Comparison of ENCODE assay signal across 7 mouse cellular contexts in the genomic region with DNA sequence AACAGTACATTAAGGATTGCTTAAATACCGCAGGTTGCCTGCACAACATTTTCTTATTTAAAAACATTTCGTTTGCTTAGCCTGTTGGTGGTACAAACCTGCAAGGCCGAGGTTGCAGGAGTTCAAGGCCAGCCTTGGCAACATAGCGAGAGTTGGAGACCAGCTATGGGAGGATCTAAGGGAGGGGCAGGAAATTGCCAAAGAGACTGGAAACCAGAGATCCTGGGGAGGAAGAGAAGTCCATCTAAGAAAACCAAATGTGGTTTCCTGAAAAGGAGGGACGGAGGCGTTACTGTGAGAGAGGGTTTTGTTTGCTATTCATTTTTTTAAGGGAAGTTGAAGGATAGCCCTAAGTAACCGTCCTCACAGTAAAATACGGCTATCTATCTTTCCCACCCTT. TPM values are rescaled to one million over a fixed set of nuclear protein-coding genes. Genes with fewer than 3 reads are reported as not detected.
DNase-seq lines count a peak whose midpoint lies in the region; ATAC-seq lines count a peak whose summit lies in the region.

No protein-coding gene starts in this region.

- H3K36me3 ChIP-seq in heart, embryonic 10.5 days = peaks cover 17% of the 10 kb centered on the region
- H3K36me3 ChIP-seq in midbrain, embryonic 12.5 days = peaks cover 3% of the 10 kb centered on the region; the same call in 1 of the 2 replicates

- no peaks in the 10 kb centered on the region for H3K27me3 ChIP-seq in heart, embryonic 10.5 days (ENCODE audit: insufficient read depth, poor library complexity, severe bottlenecking)
- no peaks in the 10 kb centered on the region for H3K27me3 ChIP-seq in midbrain, embryonic 12.5 days

- DNase-seq in NIH3T3 (ENCODE audit: low read depth) = peak; percentile 20
- DNase-seq in adrenal gland, postnatal 36 days = peak; percentile 72 to 73
- peak; percentile 43 for DNase-seq in heart, embryonic 10.5 days (ENCODE audit: low spot score)
- peak; percentile 36 to 40 for DNase-seq in kidney, postnatal 4 days
- DNase-seq in right cerebral cortex, postnatal 25 days = no peak
- no peak for DNase-seq in thymus, postnatal 10 days (ENCODE audit: low spot score in 2 of 2)

- no peaks in the 10 kb centered on the region for H3K9me3 ChIP-seq in heart, embryonic 10.5 days
- H3K9me3 ChIP-seq in midbrain, embryonic 12.5 days = 0 out of 2 replicates have a peak, but pooled peaks cover 3% of the 10 kb centered on the region

- peak overlapping the region; percentile 81 for H3K4me2 ChIP-seq in midbrain, embryonic 12.5 days (replicated peaks)

- peaks cover 17% of the 10 kb centered on the region for H3K4me1 ChIP-seq in heart, embryonic 10.5 days
- peaks cover 14% of the 10 kb centered on the region; the same call in 1 of the 2 replicates for H3K4me1 ChIP-seq in midbrain, embryonic 12.5 days

- peak overlapping the region; percentile 88 for H3K9ac ChIP-seq in midbrain, embryonic 12.5 days (replicated peaks)

- peak overlapping the region; percentile 91 for H3K4me3 ChIP-seq in heart, embryonic 10.5 days
- H3K4me3 ChIP-seq in midbrain, embryonic 12.5 days = peak overlapping the region; percentile 78; the same call in 1 of the 2 replicates

- peak overlapping the region; percentile 99 for H3K27ac ChIP-seq in heart, embryonic 10.5 days
- peak overlapping the region; percentile 95; the same call in 1 of the 2 replicates for H3K27ac ChIP-seq in midbrain, embryonic 12.5 days (replicated peaks)

- ATAC-seq in midbrain, embryonic 12.5 days (ENCODE audit: low FRiP score, low read depth) = no peak

- 50% methylated on average over 8 of the region's 8 CpGs for WGBS in heart, embryonic 10.5 days
- 54% methylated on average over 8 of the region's 8 CpGs for WGBS in midbrain, embryonic 12.5 days

RNA-seq across cellular contexts. Expression of a gene that starts 1.3 kb away (rescaled TPM):
- 1 to 10 TPM; 1.2 to 2.8 TPM for total RNA-seq in adrenal gland, postnatal 36 days (2021)
- polyA plus RNA-seq in heart, embryonic 10.5 days (2016; fragmentation: Nextera tagmentation; extraction: Ambion mirVana) = 1.7 and 1.9 TPM in 2 replicates
- 1.1 and 1.3 TPM in 2 replicates for polyA plus RNA-seq in midbrain, embryonic 12.5 days (2016; fragmentation: Nextera tagmentation; extraction: Ambion mirVana)

Comparison
In these comparisons a context has a peak if more than half of its experiments do, and no peak if none do; other contexts are left out.
1. DNase-seq: peak in NIH3T3 (single experiment), adrenal gland, postnatal 36 days (2 of 2), heart, embryonic 10.5 days (single experiment) and kidney, postnatal 4 days (2 of 2); none in right cerebral cortex, postnatal 25 days (single experiment) and thymus, postnatal 10 days (0 of 2).